11 mouse cellular contexts compared by ENCODE assay signal in genomic region chr8:120813028-120813427, GRCm38 (mm10).
"Had no signal": no experiment of that assay in that cellular context is flagged by ENCODE, and none has a peak within 500 bp of the region (broad histone marks: within the 10 kb centered on the region; RNA-seq: fewer than 3 reads in every experiment).

No protein-coding gene starts in this region.

- H3K27me3 ChIP-seq: midbrain, embryonic 13.5 days had no signal

- H3K36me3 ChIP-seq: kidney, embryonic 15.5 days; limb, embryonic 10.5 days; liver, embryonic 15.5 days; midbrain, embryonic 13.5 days had no signal

- H3K27ac ChIP-seq: kidney, embryonic 15.5 days; limb, embryonic 10.5 days; liver, embryonic 15.5 days; midbrain, embryonic 13.5 days had no signal

- H3K4me2 ChIP-seq: kidney, embryonic 15.5 days; liver, embryonic 11.5 days; liver, embryonic 15.5 days; lung, embryonic 14.5 days; midbrain, embryonic 13.5 days had no signal

- H3K9me3 ChIP-seq: kidney, embryonic 15.5 days; limb, embryonic 10.5 days; liver, embryonic 15.5 days; midbrain, embryonic 13.5 days had no signal

- ATAC-seq: midbrain, embryonic 13.5 days had no signal

- H3K4me3 ChIP-seq: kidney, embryonic 15.5 days; limb, embryonic 10.5 days; liver, embryonic 15.5 days; midbrain, embryonic 13.5 days had no signal

- H3K4me1 ChIP-seq: liver, embryonic 15.5 days; midbrain, embryonic 13.5 days had no signal

- DNase-seq: kidney, postnatal 14 days; lung, embryonic 14.5 days; right cerebral cortex, postnatal 4 days; spleen, adult 18-20 months; thymus, adult 18-20 months; thymus, postnatal 14 days had no signal

- H3K9ac ChIP-seq: kidney, embryonic 15.5 days; liver, embryonic 15.5 days; lung, embryonic 14.5 days; midbrain, embryonic 13.5 days had no signal
